Mouse (Mus musculus) MEL (cell line): Measurements from ENCODE around the gene Cntnap2.

Experiments used
- BHLHE40 ChIP-seq: IDR thresholded peaks from 2 replicates; pipeline ENCODE4 v1.6.1; 2012; ENCODE audit warnings: low read depth, mild to moderate bottlenecking, inconsistent platforms, low read length, improper control_type of control experiment, borderline replicate concordance
- CHD2 ChIP-seq: IDR thresholded peaks from 2 replicates; pipeline ENCODE4 v1.6.1; 2011; ENCODE audit warnings: low read length, improper control_type of control experiment
- CTCF ChIP-seq, 3 experiments: IDR thresholded peaks in 2 of 3; conservative IDR thresholded peaks in 1 of 3; 2 replicates each; pipeline ENCODE4 v1.5.1; 2011 to 2012; ENCODE audit warnings: low read length in 3 of 3, low read depth in 2 of 3, mild to moderate bottlenecking in 2 of 3, improper control_type of control experiment in 1 of 3, inconsistent platforms in 1 of 3, mixed read lengths in 1 of 3, moderate library complexity in 1 of 3; ENCODE audit not compliant: control insufficient read depth in 1 of 3, insufficient read depth in 1 of 3, poor library complexity in 1 of 3, severe bottlenecking in 1 of 3
- EP300 ChIP-seq, 2 experiments: IDR thresholded peaks; 2 replicates each; pipeline ENCODE4 v1.6.1; 2011; ENCODE audit warnings: improper control_type of control experiment in 2 of 2, low read length in 2 of 2, low read depth in 1 of 2, mild to moderate bottlenecking in 1 of 2
- POLR2A ChIP-seq, 2 experiments: IDR thresholded peaks; 2 replicates each; pipeline ENCODE4 v1.6.1; 2011 to 2012; ENCODE audit warnings: low read length in 2 of 2, mild to moderate bottlenecking in 2 of 2, control low read depth in 1 of 2, improper control_type of control experiment in 1 of 2, low read depth in 1 of 2, moderate library complexity in 1 of 2; ENCODE audit not compliant: control insufficient read depth in 1 of 2, insufficient read depth in 1 of 2, poor library complexity in 1 of 2
- POLR2AphosphoS5 ChIP-seq: IDR thresholded peaks from 2 replicates; pipeline ENCODE4 v1.6.1; 2012; ENCODE audit warnings: low read depth, borderline replicate concordance, mild to moderate bottlenecking, inconsistent platforms, low read length, moderate library complexity, mixed read lengths
- USF1 ChIP-seq: IDR thresholded peaks from 2 replicates; pipeline ENCODE4 v1.6.1; 2014; ENCODE audit warnings: low read depth, mild to moderate bottlenecking, inconsistent platforms, low read length, improper control_type of control experiment, moderate library complexity
- USF2 ChIP-seq, 2 experiments: IDR thresholded peaks; 2 replicates each; pipeline ENCODE4 v1.6.1; 2011 to 2012; ENCODE audit warnings: improper control_type of control experiment in 2 of 2, low read length in 2 of 2, borderline replicate concordance in 1 of 2, inconsistent platforms in 1 of 2, low read depth in 1 of 2, mild to moderate bottlenecking in 1 of 2; ENCODE audit not compliant: insufficient read depth in 1 of 2
- ZC3H11A ChIP-seq: IDR thresholded peaks from 2 replicates; pipeline ENCODE4 v1.6.1; 2012; ENCODE audit warnings: low read depth, mild to moderate bottlenecking, inconsistent platforms, low read length, improper control_type of control experiment

GRCm38 (mm10) chr6:45026011-45026682, 33.0 kb upstream of the Cntnap2 start:
- TF ChIP-seq USF1: no peak
- TF ChIP-seq CTCF (IDR thresholded peaks at IDR 0.05 in 2 of 3, conservative IDR thresholded peaks at IDR 0.05 in 1 of 3; ENCODE audit: control insufficient read depth in 1 of 3, insufficient read depth in 1 of 3, low read depth in 2 of 3, low read length in 3 of 3, poor library complexity in 1 of 3, severe bottlenecking in 1 of 3): peak; percentile 57 to 78 (median 77)
- TF ChIP-seq ZC3H11A: peak; percentile 49
- TF ChIP-seq POLR2AphosphoS5: no peak
- TF ChIP-seq CHD2: no peak
- TF ChIP-seq POLR2A (IDR thresholded peaks at IDR 0.05; ENCODE audit: control insufficient read depth in 1 of 2, insufficient read depth in 1 of 2, low read depth in 1 of 2, low read length in 2 of 2, poor library complexity in 1 of 2): no peak
- no peak for TF ChIP-seq EP300 (IDR thresholded peaks at IDR 0.05; ENCODE audit: low read depth in 1 of 2, low read length in 2 of 2)
- no peak for TF ChIP-seq USF2 (IDR thresholded peaks at IDR 0.05; ENCODE audit: borderline replicate concordance in 1 of 2, insufficient read depth in 1 of 2, low read depth in 1 of 2, low read length in 2 of 2)
- no peak for TF ChIP-seq BHLHE40
